Mouse (Mus musculus) erythroblast, embryonic 14.5 days (primary cell): Measurements from ENCODE around the gene Prph2. TPM values are rescaled to one million over a fixed set of nuclear protein-coding genes. Genes with fewer than 3 reads are reported as not detected.

Source experiments
- H3K27me3 ChIP-seq: 2 replicates; pipeline ENCODE4 v1.6.1; 2012; ENCODE audit warnings: inconsistent platforms; ENCODE audit not compliant: control insufficient read depth
- H3K36me3 ChIP-seq: 2 replicates; pipeline ENCODE4 v1.6.1; 2012; ENCODE audit warnings: mild to moderate bottlenecking, inconsistent platforms; ENCODE audit not compliant: control insufficient read depth
- H3K4me1 ChIP-seq: 2 replicates; pipeline ENCODE4 v1.6.1; 2012; ENCODE audit warnings: inconsistent platforms; ENCODE audit not compliant: control insufficient read depth
- H3K4me3 ChIP-seq: replicated peaks from 2 replicates; pipeline ENCODE3; 2012; ENCODE audit warnings: moderate library complexity, mild to moderate bottlenecking, inconsistent platforms
- H3K9me3 ChIP-seq: 2 replicates; pipeline ENCODE4 v1.6.1; 2012; ENCODE audit warnings: low read length, inconsistent platforms, mixed read lengths; ENCODE audit not compliant: control insufficient read depth
- GATA1 ChIP-seq: IDR thresholded peaks from 2 replicates; pipeline ENCODE4 v1.6.1; 2012; ENCODE audit warnings: low read length, inconsistent platforms, mixed read lengths
- TAL1 ChIP-seq: IDR thresholded peaks from 3 replicates; pipeline ENCODE4 v1.6.1; 2012; ENCODE audit warnings: low read length, inconsistent platforms, mixed read lengths
- polyA plus RNA-seq: library from polyadenylated mRNA; stranded (reverse); fragments of >175 nt; gene quantifications from 2 replicates; pipeline ENCODE4 v1.2.3, GENCODE M21; 2012

The Prph2 gene
- polyA plus RNA-seq, 1 experiment = not detected

DNA sequence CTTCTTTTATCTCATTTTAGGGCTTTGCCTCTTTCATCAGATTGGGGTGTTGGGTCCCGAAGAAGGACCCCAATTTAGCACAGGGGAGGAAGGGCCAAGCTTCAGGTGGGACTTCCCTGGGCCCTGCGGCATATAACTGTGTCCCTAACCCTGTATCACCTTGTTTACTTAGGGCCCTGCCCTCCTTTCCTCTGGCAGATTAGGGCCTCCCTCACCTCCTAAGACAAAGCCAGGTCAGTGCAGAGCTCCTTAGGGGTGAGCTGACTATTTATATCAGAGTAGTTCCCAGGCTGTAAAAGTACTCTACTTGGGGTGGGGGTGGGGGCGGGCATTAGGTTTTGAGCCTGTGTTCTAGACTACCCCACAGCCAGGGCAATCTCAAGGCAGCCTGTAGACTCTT lies 4.9 kb downstream of the Prph2 start:
- no peaks in the 10 kb centered on the region for H3K4me1 ChIP-seq
- H3K27me3 ChIP-seq = peaks cover 3% of the 10 kb centered on the region; the same call in 1 of the 2 replicates
- TF ChIP-seq GATA1 (no peak), TAL1 (no peak)

DNA sequence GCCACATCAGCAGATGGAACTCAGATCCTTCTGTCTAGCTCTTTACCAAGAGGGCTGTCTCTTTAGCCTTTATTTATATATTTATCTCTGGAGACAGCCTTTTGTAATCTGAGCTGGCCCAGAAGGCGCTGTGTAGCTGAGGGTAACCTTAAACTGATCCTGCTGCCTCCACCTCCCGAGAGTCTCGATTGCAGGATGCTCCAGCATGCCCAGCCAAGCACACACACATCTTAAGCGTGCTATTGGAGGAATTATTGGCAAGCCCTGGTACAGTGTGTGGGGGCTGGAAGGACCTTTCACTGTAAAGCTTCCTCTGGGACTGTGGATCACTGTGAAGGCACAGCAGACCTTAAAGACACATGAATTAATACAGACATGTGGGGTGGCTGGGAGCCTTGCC lies 8.7 kb downstream of the Prph2 start:
- Histone ChIP-seq H3K9me3 (no peaks in the 10 kb centered on the region), H3K27me3 (no peaks in the 10 kb centered on the region), H3K4me1 (no peaks in the 10 kb centered on the region), H3K36me3 (no peaks in the 10 kb centered on the region), H3K4me3 (no peak overlapping the region)
- no peak for TF ChIP-seq TAL1
- TF ChIP-seq GATA1 = no peak

More for the DNA sequence above, 4.9 kb downstream of the Prph2 start:
- Histone ChIP-seq H3K9me3 (no peaks in the 10 kb centered on the region), H3K4me3 (no peak overlapping the region), H3K36me3 (no peaks in the 10 kb centered on the region)

DNA sequence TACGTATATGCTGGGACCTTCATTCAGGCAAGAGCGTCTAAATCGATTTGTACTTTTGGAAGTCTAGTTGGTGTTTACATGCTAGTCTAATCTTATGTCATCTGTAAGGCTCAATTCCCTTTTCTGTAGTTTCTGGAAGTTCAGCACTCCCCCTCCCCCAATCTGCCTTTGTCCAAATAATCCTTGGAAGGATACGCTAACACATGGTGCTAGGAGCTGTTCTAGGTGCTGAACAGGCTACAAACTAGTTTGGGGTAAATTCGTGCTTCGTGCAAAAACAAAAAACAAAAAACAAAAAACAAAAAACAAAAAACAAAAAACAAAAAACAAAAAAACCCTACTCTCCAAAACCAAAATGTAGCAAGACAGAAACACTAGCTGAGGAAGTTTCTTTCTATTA lies 10.6 kb downstream of the Prph2 start:
- Histone ChIP-seq H3K4me3 (no peak overlapping the region), H3K36me3 (no peaks in the 10 kb centered on the region), H3K27me3 (no peaks in the 10 kb centered on the region), H3K9me3 (no peaks in the 10 kb centered on the region), H3K4me1 (no peaks in the 10 kb centered on the region)
- TF ChIP-seq TAL1 = no peak
- no peak for TF ChIP-seq GATA1

DNA sequence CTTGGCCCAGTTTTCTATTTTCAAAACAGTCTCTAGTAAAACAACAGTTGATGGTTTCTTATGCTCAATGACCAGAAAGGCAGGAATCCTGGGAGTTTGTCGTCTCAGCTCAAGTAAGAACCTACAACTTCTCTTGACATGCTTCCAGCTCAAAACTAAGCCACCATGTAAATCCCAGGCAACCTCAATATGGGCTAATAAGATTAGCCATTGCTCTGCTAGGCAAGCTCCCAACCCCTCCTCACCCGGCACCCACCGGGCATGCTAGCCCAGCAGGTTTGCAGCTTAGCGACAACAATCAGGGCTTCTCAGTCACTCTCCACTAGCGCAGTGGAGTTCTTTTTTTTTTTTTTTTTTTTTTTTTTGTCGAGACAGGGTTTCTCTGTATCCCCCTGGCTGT lies 15.9 kb downstream of the Prph2 start:
- H3K4me1 ChIP-seq = peaks cover 13% of the 10 kb centered on the region
- no peaks in the 10 kb centered on the region for H3K27me3 ChIP-seq
- peaks cover 38% of the 10 kb centered on the region for H3K36me3 ChIP-seq
- TF ChIP-seq TAL1 (no peak), GATA1 (no peak)
- peaks cover 11% of the 10 kb centered on the region for H3K9me3 ChIP-seq
- no peak overlapping the region for H3K4me3 ChIP-seq

DNA sequence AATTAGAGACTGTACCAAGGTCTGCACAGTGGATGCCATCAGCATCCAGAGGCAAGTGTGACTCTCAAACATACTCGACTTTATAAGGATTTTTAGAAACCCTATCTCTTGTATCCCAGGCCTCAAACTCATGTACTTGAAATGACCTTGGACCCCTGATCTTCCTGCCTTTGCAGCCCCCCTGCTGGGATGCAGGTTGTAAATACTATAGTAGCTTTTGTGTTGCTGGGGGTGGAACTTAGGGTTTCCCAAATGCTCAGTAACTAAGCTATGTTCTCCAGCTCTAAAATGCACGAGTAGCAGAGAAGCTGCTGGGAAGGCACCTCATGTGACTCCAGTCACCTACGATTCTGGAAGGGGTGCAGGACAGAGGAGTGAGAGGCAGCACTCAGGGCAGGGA lies 16.7 kb downstream of the Prph2 start:
- Histone ChIP-seq H3K27me3 (no peaks in the 10 kb centered on the region), H3K4me3 (no peak overlapping the region), H3K36me3 (peaks cover 46% of the 10 kb centered on the region), H3K4me1 (peaks cover 13% of the 10 kb centered on the region), H3K9me3 (peaks cover 11% of the 10 kb centered on the region)
- TF ChIP-seq GATA1 (no peak), TAL1 (no peak)

DNA sequence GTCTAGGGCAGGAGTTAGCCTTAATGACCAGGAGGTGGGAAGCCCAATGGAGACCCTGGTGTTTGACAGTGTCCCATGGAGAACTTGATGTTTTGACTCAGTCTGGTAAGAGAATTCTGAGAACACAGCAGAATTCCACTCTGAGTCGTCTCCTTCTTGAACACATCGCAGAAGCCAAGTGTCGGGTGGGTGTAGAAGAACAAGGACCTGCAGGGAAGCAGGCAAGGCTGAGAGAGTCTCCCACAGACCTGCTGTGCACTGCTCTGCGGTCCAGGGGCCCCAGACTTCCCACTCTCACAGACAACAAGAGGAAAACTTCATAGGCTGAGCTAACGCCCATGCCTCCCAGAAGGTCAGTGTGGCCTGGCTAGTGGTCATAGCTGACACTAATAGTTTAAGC lies 17.5 kb downstream of the Prph2 start:
- TF ChIP-seq TAL1 = no peak
- no peak for TF ChIP-seq GATA1
- peaks cover 13% of the 10 kb centered on the region for H3K4me1 ChIP-seq
- no peak overlapping the region for H3K4me3 ChIP-seq
- H3K27me3 ChIP-seq = no peaks in the 10 kb centered on the region
- H3K36me3 ChIP-seq = peaks cover 54% of the 10 kb centered on the region
- H3K9me3 ChIP-seq = peaks cover 11% of the 10 kb centered on the region

DNA sequence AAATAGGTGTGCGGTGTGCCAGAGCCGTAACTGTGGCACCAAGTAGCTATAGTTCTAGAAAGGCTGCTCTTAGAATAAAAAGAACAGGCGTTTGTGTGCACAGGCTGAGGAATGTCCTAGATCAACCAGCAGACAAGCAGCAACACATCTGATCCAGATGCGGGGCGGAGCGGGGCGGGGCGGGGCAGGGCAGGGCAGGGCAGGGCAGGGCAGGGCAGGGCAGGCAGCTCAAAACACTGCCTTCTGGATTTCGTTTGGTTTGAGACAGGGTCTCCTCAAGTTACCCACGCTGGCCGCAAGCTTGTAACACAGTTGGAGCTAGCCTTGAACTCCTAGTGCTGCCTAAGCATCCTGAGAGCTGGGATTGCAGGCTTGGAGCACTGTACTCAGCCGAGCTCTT lies 19.0 kb downstream of the Prph2 start:
- Histone ChIP-seq H3K4me1 (peaks cover 13% of the 10 kb centered on the region), H3K36me3 (peaks cover 69% of the 10 kb centered on the region), H3K4me3 (no peak overlapping the region), H3K9me3 (peaks cover 11% of the 10 kb centered on the region), H3K27me3 (no peaks in the 10 kb centered on the region)
- TF ChIP-seq GATA1 (no peak), TAL1 (no peak)

DNA sequence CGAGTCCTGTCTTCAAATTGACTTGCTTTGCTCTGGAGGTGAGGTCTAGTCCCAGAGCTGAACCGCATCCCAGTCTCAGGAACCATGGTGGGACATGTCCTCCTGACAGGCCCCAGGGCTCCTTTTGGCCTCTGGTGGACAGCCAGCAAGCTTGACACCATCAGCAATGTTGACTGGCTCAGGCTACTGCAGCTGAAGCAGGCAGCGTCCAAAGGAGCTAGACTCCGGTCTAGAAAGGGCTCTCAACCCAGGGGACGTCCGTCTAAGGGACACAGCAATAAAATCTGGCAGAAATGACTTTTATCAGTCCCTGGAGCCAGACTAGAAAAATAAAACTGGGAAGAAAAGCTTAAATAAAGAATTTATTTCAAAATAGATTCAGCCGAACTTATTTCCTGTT lies 19.6 kb downstream of the Prph2 start:
- H3K27me3 ChIP-seq = no peaks in the 10 kb centered on the region
- peaks cover 13% of the 10 kb centered on the region for H3K4me1 ChIP-seq

DNA sequence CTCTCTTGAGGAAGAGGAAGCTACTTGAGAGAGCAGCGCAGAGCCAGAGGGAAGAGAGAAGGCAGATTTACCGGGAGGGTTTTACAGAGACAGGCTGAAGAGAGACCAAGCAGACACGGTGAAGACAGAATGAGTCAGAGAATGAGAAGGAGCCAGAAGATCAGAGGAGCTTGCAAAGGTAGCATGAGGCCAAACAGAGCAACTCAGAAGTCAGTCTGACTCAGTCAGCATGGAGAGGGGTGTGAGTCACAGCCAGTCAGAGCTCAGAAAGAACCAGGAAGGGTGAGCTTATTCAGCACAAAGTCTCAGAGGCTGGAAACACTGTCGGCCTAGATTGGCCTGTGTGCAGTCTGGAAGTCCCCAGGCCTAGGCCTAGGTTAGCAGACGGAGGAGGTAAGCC lies 22.7 kb downstream of the Prph2 start:
- H3K27me3 ChIP-seq = no peaks in the 10 kb centered on the region
- peaks cover 100% of the 10 kb centered on the region for H3K36me3 ChIP-seq
- TF ChIP-seq TAL1 (no peak), GATA1 (no peak)
- H3K9me3 ChIP-seq = peaks cover 11% of the 10 kb centered on the region
- peaks cover 13% of the 10 kb centered on the region for H3K4me1 ChIP-seq
- no peak overlapping the region for H3K4me3 ChIP-seq

More for the DNA sequence above, 19.6 kb downstream of the Prph2 start:
- Histone ChIP-seq H3K36me3 (peaks cover 75% of the 10 kb centered on the region), H3K9me3 (peaks cover 11% of the 10 kb centered on the region), H3K4me3 (no peak overlapping the region)
- TF ChIP-seq GATA1 (no peak), TAL1 (no peak)

DNA sequence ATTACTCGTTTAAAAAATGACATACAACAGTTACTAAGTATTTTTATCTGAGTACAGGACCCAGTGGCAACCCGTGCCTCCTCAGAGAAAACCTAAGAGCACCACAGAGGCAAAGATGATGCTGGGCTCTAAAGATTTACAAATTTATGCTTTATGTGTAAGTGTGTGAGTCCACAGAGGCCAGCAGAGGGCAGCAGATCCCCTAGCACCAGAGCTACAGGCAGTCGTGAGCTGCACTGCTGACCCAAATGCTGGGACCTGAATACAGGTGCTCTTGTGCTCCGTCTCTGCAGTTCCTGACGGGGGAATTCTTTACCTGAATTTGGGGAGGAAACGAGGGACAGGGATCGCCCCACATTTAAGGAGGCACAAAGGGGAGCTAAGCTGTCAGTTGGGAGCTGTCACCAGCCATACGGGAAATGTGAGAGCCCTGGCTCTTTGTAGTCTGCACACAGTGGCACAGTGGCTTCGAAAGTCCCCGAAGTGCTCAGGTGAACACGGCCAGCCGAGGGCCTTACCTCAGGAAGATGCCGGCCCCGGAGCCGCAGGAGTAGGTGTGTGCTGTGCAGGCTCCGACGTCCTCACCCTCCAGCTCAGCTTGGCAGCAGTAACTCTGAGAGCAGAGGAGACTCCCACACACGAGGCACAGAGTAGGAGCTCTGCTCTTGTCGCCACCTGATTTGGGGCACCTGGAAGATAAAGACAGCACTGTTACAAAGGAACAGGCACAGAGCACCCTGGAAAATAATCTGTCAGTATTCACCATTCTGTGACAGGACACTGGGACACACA lies 23.5 kb downstream of the Prph2 start:
- Histone ChIP-seq H3K4me1 (peaks cover 12% of the 10 kb centered on the region), H3K9me3 (peaks cover 11% of the 10 kb centered on the region), H3K36me3 (peaks cover 100% of the 10 kb centered on the region), H3K4me3 (no peak overlapping the region), H3K27me3 (no peaks in the 10 kb centered on the region)
- TF ChIP-seq TAL1 (no peak), GATA1 (no peak)
